Mouse (Mus musculus) ovary, adult 18-20 months (tissue): ENCODE results near the gene Iscu.
A peak's percentile ranks its signal among the peaks of the same experiment; 100 is the strongest.

Experiments used
- DNase-seq: peaks from one replicate; pipeline ENCODE4 v3.0.0; 2022; ENCODE audit warnings: low spot score, mixed read lengths

Iscu gene

GRCm38 (mm10) chr5:113772450-113772895 is at the start of gene Iscu, which contains the start of gene Sart3:
TSS of gene Iscu (plus strand) at chr5:113772748.
TSS of gene Sart3 (minus strand) at chr5:113772510.
- DNase-seq = peak; percentile 91

DNA sequence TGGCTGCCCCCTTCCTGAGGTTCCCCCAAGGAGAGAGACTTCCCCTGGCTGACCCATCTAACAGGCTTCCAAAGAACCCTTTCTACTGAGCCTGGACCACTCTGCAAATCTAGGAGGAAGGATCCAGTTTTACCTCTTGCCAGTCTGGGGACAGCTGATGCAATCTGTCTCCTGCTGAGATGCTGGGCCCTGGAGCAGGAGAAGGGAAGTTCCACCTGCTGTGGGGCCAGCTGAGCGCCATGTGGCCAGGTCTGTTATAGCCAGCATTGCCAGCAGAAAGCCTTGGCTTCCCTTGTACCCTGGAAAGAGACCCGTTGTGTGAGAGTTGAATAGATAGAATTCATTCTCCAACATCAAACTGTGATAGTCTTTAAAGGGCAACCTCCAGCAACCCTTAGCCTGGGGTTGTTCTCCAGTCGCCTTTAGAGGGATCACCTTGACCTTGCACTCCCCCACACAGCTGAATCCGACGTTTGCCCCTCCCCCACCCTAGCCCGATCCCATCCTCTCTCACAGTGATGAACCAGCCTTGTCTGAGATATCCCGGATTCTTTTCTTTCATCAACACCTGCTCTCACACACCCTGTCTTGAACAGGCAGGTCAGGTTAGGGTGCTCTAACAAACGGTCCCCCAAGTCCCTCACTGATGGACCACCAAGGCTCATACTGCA is 48.8 kb upstream of the Iscu start:
- DNase-seq = no peak

DNA sequence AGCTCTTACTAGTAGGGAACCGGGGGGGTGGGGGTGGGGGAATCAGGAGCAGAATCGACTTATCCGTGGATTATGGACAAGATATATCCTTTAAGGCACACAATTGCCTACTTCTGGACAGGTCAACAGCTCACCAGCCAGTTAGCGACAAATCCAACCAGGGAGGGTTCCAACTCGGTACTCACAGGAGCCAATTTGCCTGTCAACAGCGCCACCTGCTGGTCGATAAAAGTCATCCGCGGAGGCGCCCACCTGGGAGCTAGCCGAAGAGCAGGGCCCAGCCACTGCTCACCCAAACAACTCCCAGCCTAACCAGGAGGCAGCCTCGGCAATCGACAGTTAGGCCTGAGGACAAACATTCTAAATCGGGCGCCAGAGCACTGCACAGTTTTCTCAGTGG is 48.1 kb upstream of the Iscu start, which contains the start of gene 1700069L16Rik:
1700069L16Rik (minus strand) TSS at position 327 of the 400 bp plus-strand sequence.
- DNase-seq = no peak

- no peak for DNase-seq
These were observed 47.1 kb upstream of the Iscu start for GRCm38 (mm10) chr5:113725417-113725816.

GRCm38 (mm10) chr5:113726618-113727017 is 45.9 kb upstream of the Iscu start:
- no peak for DNase-seq

DNA sequence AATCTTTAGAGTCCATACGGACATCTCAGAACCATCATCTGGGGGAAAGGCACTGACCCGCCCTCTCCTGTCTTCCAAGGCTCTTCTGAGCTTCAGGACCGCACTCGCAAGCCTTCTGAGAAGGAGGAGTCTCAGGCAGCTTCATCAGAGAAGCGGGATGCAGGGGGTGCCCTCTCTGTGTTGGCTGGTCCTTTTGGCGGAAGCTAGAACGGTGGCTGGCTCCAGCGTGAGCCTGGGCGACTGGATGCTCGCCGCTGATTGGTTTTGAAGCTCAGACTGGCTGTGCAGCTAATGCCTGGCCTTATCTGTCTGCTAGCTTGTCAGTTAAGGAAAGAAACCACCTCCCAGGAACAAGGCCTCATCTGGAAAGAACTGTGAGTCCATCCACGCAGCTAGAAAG is 45.3 kb upstream of the Iscu start:
- DNase-seq = no peak

- DNase-seq = no peak
These were observed 44.5 kb upstream of the Iscu start for GRCm38 (mm10) chr5:113728011-113728410.

DNA sequence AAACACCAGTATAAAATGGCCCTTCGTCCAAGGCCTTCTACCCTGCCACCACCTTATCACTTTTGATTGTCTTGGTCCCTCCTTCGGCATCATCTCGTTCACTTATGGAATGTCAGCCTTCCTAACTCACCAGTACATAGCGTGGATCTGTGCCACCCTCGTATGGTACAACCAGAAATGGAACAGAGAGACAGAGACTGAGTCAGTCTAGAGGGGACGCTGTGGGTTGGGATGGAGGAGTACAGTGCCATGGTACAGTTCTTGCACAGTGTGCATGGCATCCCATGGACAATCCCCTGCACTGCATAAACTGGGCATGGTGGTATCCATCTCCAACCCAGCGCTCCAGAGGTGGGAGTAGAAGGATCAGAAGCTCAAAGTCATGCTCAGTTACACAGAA is 43.9 kb upstream of the Iscu start:
- no peak for DNase-seq

DNA sequence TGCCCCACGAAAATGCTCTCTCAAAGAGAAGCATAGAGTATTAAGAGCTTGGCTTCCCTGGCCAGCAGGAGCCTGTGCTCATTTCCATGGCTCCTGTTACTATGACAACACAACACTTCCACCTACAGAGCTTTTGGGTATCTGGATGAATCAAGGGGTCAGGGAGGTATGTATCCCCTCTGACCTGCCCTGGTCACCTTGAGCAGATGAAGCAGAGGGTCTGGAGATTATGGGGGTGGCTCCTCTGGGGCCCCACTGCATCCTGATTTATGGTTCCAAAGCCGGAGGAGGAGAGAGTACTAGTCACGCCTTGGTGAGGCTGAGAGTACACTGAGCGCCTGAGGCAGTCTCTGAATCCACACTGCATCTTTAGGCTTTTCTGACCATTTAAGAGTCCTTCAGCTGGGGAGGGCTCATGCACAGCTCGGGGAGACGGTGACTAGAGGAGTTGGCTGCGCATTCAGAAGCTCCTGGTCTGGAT is 41.9 kb upstream of the Iscu start:
- DNase-seq = no peak

GRCm38 (mm10) chr5:113731174-113731573 is 41.4 kb upstream of the Iscu start:
- no peak for DNase-seq

GRCm38 (mm10) chr5:113732182-113732581 is 40.4 kb upstream of the Iscu start:
- no peak for DNase-seq

DNA sequence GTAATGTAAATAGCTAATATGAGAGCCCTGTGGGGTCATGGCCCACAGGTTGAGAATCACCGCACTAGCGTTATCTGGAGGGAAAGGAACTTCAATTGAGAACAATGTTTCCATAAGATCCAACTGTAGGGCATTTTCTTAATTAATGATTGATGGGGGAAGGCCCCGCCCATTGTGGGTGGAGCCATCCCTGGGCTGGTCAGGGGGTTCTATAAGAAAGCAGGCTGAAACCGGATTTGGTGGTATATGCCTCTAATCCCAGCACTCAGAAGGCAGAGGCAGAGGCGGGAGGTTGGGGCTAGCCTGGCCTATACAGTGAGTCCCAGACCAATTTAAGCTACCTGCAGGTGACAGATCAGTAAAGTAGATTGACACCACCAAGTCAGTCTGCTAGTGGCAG is 38.2 kb upstream of the Iscu start:
- DNase-seq = no peak

GRCm38 (mm10) chr5:113735023-113735344 is 37.6 kb upstream of the Iscu start:
- no peak for DNase-seq

DNA sequence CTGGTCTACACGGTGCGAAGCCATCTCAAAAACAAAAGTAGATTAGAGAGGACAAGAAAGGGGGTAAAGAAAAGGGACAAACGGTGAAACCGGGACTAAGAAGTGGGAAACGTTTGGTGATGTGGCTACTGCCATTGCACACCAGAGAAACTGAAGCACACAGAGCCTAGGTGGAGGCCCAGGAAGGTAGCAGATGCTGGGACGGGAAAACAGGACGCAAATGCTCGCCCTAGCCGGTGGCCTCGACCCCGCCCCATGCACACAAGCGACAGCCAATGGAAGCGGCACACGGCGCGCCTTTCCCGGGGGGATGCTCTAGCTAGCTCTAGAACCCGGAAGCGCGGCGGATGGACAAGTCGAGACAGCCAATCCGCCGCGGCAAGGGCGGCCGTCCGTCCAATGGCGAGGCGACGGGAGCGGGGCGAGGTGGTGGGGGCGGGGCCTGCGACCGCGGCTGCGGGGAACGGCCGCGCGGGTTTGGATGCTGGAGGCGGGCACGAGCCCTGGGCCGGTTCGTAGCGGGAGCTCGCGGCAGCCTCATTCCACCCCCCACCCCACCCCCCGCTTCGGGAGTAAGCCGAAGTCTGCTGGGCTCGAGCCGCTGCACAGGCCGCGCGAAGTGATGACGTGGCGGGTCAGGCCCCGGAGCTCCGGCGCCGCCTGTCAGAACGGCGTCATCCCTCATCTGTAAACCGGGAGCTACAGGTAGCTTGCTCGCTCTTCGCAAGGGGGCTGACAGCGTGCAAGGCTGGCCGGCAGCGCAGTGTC is 37.0 kb upstream of the Iscu start, which contains the start of gene Ficd:
Ficd (plus strand) TSS at position 459 of the 768 bp plus-strand sequence.
- peak; percentile 90 for DNase-seq

- DNase-seq = no peak
These were observed 36.4 kb upstream of the Iscu start for GRCm38 (mm10) chr5:113736113-113736502.

GRCm38 (mm10) chr5:113736522-113737164 is 35.9 kb upstream of the Iscu start:
- DNase-seq = no peak

GRCm38 (mm10) chr5:113737607-113738237 is 34.8 kb upstream of the Iscu start:
- no peak for DNase-seq

DNA sequence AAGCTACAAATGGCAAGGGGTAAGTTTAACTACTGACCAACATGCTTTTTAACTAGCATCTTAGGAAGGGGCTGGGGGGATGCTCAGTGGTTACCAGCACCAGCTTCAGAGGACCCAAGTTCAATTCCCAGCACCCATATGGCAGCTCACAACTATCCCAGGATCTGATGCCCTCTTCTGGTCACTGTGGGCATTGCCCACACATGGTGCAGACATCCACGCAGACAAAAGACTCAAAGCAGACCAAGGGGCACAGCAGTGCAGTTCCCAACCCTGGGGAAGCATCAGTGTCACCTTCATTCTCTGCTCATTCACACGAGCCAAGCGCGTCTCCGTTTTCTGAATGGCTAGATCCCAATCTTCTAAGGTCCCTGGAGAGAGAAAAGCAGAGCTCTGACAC is 24.9 kb upstream of the Iscu start:
- DNase-seq = no peak

DNA sequence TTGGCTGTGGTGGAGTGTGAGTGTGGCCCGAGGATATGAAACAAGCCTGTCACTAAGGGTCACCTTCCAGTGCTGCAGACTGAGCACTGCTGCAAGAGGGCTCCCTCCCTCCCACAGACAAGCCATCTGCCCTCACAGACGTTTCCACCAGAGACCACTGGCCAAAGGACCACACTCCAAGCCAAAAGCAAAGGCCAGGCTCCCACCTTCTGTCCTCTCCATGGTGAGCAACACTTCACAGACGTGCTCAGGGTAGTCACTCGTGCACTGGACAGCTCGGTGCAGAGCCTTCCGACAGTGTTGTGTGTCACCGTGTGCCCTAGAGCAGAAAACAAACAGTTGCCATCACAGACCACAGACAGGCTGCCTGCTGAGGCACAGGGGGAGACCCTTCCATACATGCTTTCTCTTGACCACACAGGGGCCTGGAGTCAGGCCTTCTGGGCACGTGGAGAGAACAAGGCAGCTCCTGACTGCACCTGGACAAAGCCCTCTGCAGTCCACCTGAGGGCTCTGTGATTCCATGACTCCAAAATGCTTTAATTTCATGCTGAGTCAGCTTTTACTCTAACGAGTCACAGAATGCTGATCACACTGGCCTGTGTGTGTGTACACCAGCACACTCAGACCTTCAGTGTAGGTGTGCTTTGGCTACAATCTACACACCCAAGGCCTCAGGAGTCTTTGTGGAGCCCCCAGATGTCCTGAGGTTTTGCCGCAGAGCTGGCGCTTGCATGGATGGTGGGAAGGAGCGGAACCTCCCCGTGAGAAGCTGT is 23.8 kb upstream of the Iscu start:
- DNase-seq = no peak

DNA sequence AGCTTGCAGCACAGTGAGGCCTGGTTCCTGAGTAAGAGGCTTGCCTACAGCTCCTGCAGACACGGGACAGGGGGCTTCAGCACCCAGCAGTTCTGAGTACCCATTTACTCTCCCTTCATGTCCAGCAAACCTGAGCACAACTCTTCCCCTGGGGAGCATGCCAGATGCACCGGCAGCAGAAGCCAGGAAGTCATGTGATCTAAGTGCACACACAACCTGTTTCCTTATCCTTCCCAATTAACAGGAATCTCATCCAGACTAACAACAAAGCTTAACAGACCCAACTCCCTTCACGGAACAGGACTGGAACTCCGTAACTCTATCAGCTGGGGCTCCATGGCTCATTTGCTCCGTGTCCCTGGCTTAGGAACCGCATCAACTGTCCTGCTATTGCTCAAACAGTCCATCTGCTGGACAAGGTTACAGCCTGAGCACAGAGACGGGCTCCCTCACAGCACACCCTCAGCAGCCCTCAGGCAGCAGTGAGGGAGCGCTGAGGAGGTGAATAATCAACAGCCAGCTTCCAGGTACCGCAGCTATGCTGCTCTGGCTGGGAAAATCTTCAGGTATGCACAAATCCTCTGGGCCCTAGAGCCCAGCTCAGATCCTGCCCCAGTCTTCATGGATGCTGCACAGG is 20.9 kb upstream of the Iscu start:
- DNase-seq = no peak
